Mouse (Mus musculus) adrenal gland, adult (tissue): ENCODE measurements around the gene Ahnak.
"Not testable (repeated sequence)": the region's sequence is repeated elsewhere in the genome, so short reads cannot be mapped to it uniquely, and the experiment has no call there.

Experiments used
- DNase-seq, 2 experiments: peaks; one replicate each; pipeline ENCODE4 v3.0.0; 2022 to 2023; ENCODE audit warnings: low spot score in 1 of 2; ENCODE audit not compliant: inconsistent age in 2 of 2

The Ahnak gene

DNA sequence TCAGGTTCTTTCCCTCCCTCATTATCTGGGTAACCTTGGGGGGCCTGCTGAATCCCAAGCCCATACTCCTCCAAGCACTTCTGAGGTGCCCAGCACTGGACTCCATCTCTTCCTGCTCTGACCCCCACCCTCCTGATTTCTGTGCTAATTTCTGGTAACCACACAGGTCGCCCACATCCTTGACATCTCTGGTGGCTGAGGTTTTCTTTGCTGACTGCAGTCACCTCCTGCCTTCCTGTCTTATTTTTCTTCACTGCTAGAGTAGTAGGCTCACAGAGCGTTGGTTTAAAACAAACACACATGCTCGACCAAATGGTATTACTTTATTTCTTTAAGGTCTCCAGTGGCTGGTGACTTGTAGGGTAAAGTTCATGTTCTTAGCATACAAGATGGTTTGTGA is 49.1 kb downstream of the Ahnak start:
- DNase-seq, result no peak

DNA sequence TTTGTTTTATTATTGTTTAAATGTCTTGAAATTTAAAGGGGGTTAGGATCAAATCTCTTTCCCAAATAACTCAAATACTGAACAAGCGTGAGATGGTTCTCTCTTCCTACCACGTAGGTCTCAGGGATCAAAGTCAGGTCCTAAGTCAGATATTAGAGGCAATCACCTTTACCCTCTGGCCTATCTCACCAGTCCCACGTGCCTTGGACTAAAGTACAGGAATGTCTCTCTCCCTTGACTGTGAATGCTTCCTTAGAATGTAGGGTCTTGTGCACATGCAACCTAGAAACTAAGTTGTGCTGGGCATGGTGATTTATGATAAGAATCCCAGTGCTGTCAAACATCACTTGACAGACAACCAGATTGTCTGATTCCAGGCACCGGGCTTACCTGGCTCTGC is 50.2 kb downstream of the Ahnak start:
- no peak for DNase-seq

DNA sequence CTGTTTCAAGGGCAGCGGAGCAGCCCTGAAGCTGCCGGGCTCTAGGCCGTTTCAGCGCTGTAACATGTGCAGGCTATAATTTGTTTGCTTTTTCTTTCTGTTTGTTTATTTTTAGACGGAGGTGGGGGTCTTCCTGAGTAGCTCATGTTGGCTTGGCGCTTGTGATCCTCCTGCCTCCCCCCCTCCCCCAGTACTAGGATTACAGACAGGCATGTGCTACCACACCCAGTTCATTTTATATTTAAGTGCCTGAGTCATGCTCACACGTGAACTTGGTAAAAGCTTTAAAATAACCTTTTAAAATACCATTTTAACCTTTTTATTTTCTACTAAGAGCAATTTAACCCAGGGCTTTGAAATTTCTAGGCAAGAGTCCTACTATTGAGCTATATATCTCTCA is 50.8 kb downstream of the Ahnak start:
- DNase-seq, result no peak

DNA sequence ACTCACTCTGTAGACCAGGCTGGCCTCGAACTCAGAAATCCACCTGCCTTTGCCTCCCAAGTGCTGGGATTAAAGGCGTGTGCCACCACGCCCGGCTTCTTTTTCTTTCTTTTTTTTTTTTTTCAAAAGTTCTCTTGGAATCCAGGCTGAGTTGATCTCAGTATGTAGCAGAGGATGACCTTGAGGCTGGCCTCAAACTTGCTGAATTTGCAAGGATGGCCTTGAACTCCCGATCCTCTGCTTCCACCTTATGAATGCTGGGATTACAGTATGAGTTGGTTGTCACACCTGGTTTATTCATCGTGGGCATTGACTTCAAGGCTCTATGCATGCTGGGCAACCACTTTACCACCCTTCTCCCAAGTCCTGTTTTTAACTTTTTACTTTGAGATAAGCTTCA is 51.6 kb downstream of the Ahnak start:
- peak in 1 of 2 experiments; percentile 69 for DNase-seq

DNA sequence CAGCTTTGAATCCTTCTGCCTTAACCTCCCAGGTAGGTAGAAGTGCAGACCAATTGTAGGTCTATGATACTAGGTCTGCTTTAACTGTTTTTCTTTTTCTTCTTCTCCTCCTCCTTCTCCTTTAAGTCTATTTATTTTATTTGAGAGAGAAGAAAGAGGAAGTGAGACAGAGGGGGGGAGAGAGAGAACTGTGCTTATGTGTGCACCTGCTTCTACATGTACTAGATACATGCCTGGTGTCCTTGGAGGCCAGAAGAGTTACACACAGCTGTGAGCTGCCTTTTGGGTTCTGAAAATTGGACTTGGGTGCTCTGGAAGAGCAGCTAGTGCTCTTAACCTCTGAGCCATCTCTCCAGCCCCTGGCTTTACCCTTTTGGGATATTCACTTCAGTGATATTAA is 52.0 kb downstream of the Ahnak start:
- no peak for DNase-seq

DNA sequence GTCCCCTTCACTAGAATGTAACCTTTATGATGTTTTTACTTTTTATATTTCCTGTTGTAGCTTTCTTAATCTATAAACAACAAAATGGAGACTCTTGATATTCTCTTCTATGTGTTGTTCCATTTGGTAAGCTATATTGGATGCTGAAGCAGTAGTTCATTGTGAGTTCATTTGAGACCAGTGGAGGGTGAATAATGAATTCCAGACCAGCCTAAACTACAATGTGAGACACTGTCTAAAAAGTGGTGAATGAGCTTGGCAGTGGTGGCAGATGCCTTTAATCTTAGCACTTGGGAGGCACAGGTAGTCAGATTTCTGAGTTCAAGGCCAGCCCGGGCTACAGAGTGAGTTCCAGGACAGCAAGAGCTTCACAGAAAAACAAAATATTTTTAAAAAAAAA is 54.0 kb downstream of the Ahnak start:
- no peak for DNase-seq

DNA sequence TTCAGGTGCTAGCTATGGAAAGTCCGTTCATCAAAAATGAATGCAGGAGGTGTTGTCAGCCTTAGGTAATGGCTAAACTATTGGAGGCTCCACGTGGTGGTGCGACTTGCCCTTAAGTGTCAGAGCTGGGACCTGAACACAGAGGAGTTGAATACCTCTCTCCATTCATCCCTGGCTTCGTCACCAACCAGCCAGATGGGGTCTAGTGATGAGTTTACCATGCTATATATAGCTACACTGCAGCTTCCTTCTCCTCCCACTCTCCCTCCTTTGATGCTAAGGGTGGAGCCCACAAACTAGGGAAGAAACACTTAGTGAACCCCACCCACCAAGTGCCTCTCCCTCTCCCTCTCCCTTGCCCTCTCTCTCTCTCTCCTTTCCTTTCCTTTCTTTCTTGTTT is 55.2 kb downstream of the Ahnak start:
- DNase-seq, result no peak

DNA sequence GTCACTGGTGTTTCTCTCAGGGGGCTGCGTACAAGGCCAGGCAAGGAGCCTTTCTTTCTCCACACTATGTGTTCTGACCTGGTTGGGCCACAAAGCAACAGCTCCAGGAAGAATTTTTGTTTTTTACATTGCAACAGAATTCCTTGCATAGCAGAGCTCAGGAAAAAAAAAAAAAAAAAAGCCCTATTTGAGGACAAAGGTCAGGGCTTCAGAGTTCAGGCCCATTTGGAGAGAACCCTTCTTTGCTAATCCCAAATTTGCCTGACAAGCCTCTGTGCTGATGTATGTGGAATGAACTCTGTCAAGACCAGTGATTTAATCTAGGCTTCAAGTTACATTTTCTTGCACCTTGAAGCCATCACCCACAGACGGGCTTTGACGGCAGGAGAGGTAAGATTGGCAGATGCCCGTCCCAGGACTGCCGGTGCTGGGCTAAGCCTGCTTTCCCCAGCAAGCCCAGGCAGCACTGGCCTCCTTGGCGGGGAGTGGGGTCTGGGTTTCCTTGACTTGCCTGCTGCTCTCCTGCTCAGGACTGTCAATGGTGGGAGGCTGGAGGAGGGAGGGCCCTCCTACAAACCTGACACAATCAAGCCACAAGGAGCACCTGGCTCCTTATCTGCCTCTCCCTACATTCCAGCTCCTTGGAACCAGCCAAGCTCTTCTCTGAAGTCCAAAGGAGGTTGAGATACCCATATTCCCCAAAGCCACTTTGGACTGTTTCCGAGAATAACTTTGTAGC is 58.3 kb downstream of the Ahnak start:
- no peak for DNase-seq

DNA sequence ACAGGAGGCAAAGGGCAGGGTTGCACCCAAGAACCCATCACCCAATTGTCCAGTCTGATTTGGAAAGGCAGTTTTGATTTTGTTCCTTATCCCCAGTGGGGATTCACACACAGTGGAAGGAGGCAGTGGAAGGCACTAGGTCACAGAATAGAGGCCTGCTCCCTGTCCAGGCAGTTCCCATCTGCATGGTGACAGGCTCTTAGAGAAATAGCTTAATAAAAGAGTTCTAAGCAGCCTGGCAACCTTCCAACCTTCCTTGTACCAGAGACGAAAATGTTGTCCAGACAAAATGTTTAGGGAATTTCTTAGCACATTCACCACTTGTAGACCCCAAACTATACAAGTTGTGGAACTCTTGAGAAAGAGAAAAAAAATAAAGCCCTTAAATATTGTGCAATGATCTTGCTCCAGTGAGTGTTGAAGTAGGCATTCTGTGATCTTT is 58.9 kb downstream of the Ahnak start:
- peak in 1 of 2 experiments; percentile 63 for DNase-seq

DNA sequence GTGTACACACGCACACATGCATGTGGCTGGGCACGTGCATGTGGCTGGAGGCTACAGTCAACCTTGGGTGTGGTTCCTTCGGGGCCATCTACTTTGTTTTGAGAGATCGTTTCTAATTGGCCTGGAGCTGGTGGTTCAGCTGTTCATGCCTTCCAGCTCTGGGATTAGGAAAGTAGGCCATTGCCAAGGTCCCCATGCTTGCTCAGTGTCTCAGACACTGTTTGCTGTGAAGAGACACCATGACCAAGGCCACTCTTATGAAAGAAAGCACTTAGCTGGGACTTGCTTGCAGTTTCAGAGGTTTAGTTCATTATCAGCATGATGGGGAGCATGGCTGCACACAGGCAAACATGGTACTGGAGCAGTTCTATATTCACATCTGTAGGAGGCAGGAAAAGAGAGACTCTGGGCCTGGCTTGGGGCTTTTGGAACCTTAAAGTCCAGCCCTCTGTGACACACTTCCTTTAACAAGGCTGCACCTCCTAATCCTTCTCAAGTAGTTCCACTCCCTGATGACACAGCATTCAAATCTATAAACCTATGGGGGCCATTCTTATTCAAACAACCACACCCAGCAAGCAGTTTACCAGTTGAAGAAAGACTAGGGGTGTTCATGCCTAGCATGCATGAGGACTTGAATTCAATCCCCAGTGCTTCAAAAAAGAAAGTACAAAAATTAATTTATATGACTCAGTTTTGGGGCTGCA is 60.0 kb downstream of the Ahnak start:
- peak in 1 of 2 experiments; percentile 79 for DNase-seq

DNA sequence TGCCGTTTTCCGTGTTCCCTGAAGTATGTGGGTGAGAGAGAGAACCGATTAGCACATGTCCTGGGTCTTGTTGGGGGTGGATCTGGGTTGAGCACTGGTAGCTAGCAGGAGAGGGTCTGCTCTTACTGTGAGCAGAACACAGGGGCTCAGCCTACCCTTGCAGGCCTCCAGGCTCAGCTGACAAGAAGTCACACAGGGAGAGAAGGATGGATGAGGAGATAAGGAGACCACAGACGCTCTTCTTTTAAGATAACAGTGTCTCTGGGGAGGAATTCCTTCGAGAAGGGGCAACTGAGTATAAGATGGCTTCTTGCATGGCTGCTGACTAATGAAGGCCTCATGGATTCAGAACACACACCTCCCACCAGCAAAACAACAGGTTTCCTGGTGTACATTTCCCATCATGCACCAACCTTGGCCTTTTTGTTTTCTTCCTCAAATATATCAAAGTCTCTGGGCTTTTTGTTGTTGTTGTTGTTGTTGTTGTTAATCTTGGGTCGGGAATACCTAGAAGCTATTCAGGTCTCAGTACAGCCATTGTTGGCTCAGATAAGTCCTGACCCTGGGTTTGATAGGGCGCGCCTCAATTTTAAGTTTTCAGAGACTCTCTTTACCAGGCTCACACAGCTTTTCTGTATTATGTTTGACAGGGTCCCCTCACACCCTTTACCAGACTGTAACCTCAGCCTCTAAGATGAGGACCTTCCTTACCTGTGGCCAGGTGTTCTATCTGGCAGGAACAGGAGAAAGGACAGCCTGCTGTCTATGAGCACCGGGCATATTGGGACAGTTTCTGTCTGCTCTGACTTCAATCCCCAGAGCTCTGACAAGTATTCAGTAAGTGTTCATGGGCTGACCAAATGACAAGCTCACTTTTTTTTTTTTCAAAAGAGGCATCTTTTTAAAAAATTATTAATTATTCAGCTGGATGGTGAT is 61.5 kb downstream of the Ahnak start:
- no peak for DNase-seq

DNA sequence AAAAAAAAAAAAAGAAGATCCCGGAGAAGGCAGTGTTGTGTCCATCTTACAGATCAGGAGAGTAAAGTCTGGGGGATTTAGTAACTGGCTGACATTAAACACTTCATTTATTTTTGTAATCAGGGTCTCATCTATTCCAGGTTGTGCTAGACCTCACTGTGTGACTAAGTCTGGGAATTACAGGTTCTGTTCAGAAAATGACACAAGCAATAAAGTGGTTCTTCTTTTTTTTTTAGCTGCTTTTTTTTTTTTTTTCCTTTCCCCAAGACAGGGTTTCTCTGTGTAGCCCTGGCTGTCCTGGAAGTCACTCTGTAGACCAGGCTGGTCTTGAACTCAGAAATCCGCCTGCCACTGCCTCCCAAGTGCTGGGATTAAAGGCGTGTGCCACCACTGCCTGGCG is 62.9 kb downstream of the Ahnak start:
- DNase-seq, result not testable (repeated sequence)

DNA sequence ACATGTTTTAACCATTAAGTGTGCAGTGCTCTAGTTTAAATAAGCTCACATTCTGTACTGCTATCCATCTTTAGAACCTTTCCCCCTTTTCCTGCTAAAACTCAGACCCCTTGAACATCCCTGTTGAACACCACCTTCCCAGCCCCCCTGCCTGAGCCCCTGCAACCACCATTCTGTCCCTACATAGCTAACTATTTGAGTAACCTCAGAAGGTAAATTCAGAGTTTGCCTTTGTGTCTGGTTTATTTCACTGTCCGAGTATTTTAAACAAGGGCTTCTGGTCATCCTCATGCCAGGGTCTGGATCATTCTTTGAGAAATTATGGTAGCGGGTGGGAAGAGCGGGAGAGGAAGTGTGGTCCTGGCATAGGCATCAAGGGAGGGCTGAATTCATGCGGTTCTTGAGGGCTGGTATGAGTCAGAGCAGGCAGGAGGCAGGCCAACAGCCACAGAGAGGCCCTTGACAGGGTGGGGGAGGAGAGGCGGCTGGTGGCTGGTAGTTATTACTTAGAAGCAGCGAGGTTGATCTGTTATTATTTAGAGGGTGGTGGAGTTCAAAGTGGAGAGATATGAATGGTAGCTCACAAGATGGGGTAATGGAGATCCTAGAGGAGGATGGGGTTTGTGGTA is 63.8 kb downstream of the Ahnak start:
- peak; percentile 85 to 91 for DNase-seq

DNA sequence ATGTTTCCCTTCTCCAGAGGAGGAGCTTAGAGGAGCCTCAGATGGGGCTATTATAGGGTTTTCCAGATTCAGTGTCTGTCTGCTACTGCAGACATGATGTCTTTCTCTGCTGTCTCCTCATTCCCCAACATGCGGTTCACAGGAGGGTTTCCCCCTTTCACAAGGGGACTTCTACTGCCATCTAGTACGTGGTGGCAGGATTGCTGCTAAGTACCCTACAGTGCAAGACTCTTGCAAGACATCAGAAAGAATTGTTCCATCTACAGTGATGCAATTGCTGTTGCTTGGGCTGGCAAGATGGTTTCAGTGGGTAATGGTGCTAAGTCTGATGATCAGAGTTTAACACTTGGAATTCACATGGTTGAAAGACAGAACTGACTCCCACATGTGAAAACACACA is 66.1 kb downstream of the Ahnak start:
- peak in 1 of 2 experiments; percentile 66 for DNase-seq

DNA sequence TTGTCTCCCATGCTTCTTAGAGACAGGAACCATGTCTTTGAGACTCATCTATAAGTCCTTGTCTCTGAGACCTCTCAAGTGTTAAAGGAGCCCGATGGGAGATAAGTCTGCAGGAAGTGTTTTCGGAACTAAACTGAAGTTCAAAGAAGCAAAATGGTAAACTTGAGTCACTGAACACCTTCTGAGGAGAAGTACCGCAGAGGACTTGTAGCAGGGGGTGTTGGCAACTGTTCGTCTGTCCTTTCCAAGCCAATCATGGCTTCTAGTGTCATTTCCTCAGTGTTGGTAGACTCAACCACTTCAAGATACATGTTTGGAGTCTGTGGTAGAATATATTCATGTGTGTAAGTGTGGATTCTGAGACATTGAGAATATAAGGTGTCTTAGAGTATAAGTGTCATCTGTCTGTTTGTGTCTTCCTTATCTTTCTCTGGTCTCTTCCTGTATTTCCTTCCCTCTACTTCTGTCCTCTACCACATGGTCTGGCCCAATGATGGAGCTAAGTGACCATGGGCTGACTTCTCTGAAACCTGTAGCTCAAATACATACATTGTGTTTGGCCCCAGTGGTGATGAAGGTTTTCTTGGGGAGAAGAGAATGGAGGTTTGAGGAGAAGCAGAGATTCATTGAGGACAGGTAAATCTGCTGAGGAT is 66.7 kb downstream of the Ahnak start:
- no peak for DNase-seq

DNA sequence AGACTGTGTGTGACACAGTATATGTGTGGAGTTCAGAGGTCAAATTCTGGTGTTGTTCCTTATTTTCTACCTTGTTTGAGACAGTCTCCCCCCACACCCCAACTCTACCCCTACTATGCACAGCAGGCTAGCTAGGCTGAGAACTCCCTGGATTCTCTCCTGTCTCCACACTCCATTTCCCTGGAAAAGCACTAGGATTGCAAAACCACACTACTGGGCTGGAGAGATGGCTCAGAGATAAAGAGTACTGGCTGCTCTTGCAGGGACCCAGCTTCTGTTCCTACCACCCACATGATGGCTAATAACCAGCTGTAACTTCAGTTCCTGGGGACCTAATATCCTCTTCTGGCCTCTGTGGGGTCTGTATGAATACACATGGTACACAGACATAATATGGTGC is 68.6 kb downstream of the Ahnak start:
- peak in 1 of 2 experiments; percentile 40 for DNase-seq

DNA sequence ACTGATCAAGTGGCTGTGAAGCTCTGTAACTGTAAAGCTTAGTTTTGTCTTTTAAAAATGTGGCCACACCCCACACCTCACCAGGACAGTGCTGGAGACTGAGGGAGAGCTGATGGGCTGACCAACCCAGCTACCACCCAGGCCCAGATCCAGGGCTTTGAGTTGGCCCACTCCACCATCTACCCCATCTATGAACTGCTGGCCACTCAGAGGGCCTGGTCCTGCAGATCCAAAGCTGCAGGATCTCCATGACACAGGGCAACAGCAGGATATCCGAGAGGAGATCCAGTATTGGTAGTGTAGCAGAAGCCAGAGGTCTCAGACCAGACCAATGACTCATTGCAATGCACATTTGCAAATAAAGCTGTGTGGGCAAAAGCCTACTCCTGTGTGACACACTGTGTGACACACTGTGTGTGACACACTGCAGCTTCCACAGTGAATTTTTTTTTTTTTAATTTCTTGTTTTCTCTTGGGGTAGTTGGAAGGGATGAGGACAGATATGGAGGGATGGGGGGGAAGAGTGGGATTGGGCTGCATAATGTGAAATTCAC is 69.3 kb downstream of the Ahnak start:
- DNase-seq, result peak in 1 of 2 experiments; percentile 61

DNA sequence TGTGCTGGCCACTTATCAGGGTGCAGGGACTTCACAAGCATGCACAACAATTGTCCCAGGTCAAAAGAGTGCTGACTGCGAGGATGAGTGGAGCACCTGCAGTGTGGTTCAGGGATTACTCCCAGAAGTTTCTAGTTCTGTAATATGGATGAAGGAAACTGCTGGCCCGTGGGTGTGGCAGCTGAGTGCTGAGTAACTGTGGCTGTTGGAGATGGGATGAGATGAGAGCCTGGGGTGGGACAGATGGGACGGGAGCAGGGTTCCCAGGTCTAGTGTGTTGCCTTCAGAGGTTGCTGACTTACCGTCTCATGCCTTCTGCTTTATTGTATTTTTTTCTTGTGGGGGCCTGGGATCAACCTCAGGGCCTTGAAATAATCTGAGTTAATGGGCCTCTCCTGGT is 69.9 kb downstream of the Ahnak start:
- DNase-seq, result peak in 1 of 2 experiments; percentile 57

DNA sequence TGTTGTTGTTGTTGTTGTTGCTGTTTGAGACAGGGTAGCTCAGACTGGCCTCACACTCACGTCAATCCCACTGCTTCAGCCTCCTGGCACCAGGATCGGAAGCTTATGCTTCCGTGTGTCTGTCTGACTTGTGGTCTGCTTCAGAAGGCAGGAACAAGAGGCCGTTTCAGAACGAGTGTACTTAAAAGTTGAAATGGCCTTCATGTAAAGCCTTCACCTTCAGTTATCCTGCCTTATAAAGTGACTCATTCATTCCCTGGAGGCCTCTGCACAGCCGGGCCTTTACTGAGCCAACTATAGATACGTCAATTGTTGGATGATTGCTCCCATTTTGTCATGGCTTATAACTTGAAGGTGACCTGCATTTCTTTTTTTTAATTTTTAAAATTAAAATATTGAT is 70.3 kb downstream of the Ahnak start:
- DNase-seq, result peak; percentile 62 to 85

DNA sequence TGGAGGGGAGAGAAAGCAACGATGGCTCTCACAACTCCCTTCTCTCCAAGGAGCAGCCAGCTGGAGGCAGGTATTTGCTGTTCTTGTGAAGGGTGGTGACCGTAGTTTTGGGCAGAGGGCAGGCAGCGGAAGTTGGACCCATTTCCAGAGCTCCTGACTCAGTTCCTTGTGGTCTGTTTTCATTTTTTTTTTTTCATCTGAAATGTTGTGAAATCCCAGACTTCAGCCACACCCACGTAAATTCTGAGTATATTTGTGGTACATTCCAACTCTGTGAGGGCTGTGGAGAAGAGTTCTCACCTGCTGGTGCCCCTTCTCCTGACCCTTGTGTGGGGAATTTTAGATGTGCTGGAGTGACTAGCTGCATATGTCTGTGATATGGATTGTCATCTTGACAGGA is 71.0 kb downstream of the Ahnak start:
- DNase-seq, result peak in 1 of 2 experiments; percentile 61
